Mouse (Mus musculus) stomach, postnatal 0 days (tissue): ENCODE measurements around the gene Cfap69. TPM values are rescaled to one million over a fixed set of nuclear protein-coding genes. Genes with fewer than 3 reads are reported as not detected.

Experiments used
- ATAC-seq: fragments of 200-750 bp; cut with Nextera tagmentation; 2 replicates; pipeline ENCODE4 v1.8.0; 2017; ENCODE audit not compliant: low FRiP score, low TSS enrichment
- DNase-seq: peaks from one replicate; pipeline ENCODE4 v3.0.0-alpha.2; 2016; ENCODE audit warnings: low spot score
- H3K27ac ChIP-seq: fragments of 300-500 bp; sonication (generic); replicated peaks from 2 replicates; pipeline ENCODE4 v1.5.1; 2014; ENCODE audit warnings: mild to moderate bottlenecking, control low read depth
- H3K27me3 ChIP-seq: fragments of 300-500 bp; sonication (generic); 2 replicates; pipeline ENCODE4 v1.6.1; 2014; ENCODE audit warnings: low read length; ENCODE audit not compliant: control insufficient read depth, insufficient read depth
- H3K36me3 ChIP-seq: fragments of 300-500 bp; sonication (generic); 2 replicates; pipeline ENCODE4 v1.6.1; 2014; ENCODE audit warnings: low read length, mixed read lengths; ENCODE audit not compliant: control insufficient read depth, insufficient read depth
- H3K4me1 ChIP-seq: fragments of 300-500 bp; sonication (generic); replicated peaks from 2 replicates; pipeline ENCODE4 v1.6.1; 2014; ENCODE audit warnings: antibody characterized with exemption; ENCODE audit not compliant: control insufficient read depth, insufficient read depth
- H3K4me2 ChIP-seq: fragments of 300-500 bp; sonication (generic); replicated peaks from 2 replicates; pipeline ENCODE4 v1.6.1; 2014; ENCODE audit warnings: low read depth, mild to moderate bottlenecking, control low read depth, moderate library complexity
- H3K4me3 ChIP-seq: fragments of 300-500 bp; sonication (generic); 2 replicates; pipeline ENCODE4 v1.5.1; 2014; ENCODE audit warnings: low read depth, low read length, control low read depth
- H3K9ac ChIP-seq: fragments of 300-500 bp; sonication (generic); 2 replicates; pipeline ENCODE4 v1.6.1; 2014; ENCODE audit warnings: mild to moderate bottlenecking, low read length, control low read depth, mixed read lengths
- H3K9me3 ChIP-seq: fragments of 300-500 bp; sonication (generic); 2 replicates; pipeline ENCODE4 v1.6.1; 2016; ENCODE audit warnings: low read length; ENCODE audit not compliant: control insufficient read depth
- CTCF ChIP-seq: IDR thresholded peaks from 2 replicates; pipeline ENCODE4 v1.5.1; 2016; ENCODE audit warnings: antibody characterized with exemption, low read depth, mild to moderate bottlenecking, moderate library complexity
- EP300 ChIP-seq: optimal IDR thresholded peaks from 2 replicates; pipeline ENCODE3; 2016; ENCODE audit warnings: antibody characterized with exemption
- WGBS: fragments of 180-500 bp; shearing (Covaris S2); extraction: QIAGEN DNeasy Blood & Tissue Kit; methylation state at CpG from one replicate; pipeline ENCODE4 v1.1.7; 2014; 5-methylcytosine and 5-hydroxymethylcytosine counted together
- polyA plus RNA-seq: library from polyadenylated mRNA; unstranded; fragments of >200 nt; fragmentation: Nextera tagmentation; extraction: Ambion mirVana; gene quantifications from 2 replicates; pipeline ENCODE4 v1.2.1, GENCODE M21; 2015

Gene Cfap69
- polyA plus RNA-seq, 1 experiment from 2014 or later, result 7.2 TPM

- TF ChIP-seq EP300, result no peak
- peak; percentile 74 for TF ChIP-seq CTCF
- no peak for ATAC-seq
- H3K36me3 ChIP-seq, result no peaks in the 10 kb centered on the region
- no peak overlapping the region for H3K4me2 ChIP-seq
- H3K9ac ChIP-seq, result no peak overlapping the region
- no peak for DNase-seq
- 2% methylated on average over 1 of the region's 1 CpGs for WGBS
- no peaks in the 10 kb centered on the region for H3K4me1 ChIP-seq
- H3K27me3 ChIP-seq, result no peaks in the 10 kb centered on the region
- H3K27ac ChIP-seq, result no peak overlapping the region
- H3K4me3 ChIP-seq, result no peak overlapping the region
- no peaks in the 10 kb centered on the region for H3K9me3 ChIP-seq
Measured at GRCm38 (mm10) chr5:5646173-5646572, 17.9 kb downstream of the Cfap69 start.

- no peak overlapping the region for H3K9ac ChIP-seq
- H3K9me3 ChIP-seq, result no peaks in the 10 kb centered on the region
- H3K4me2 ChIP-seq, result no peak overlapping the region
- ATAC-seq (no peak), DNase-seq (no peak)
- no peak overlapping the region for H3K27ac ChIP-seq
- no peaks in the 10 kb centered on the region for H3K27me3 ChIP-seq
- WGBS, result 47% methylated on average over 2 of the region's 2 CpGs
- H3K4me1 ChIP-seq, result no peaks in the 10 kb centered on the region
- no peak overlapping the region for H3K4me3 ChIP-seq
- H3K36me3 ChIP-seq, result no peaks in the 10 kb centered on the region
- TF ChIP-seq EP300 (no peak), CTCF (no peak)
Measured at GRCm38 (mm10) chr5:5638496-5638895, 25.5 kb downstream of the Cfap69 start.

- no peak for DNase-seq
- 67% methylated on average over 3 of the region's 3 CpGs for WGBS
- H3K9ac ChIP-seq, result no peak overlapping the region
- no peak overlapping the region for H3K27ac ChIP-seq
- H3K4me2 ChIP-seq, result no peak overlapping the region
- no peaks in the 10 kb centered on the region for H3K9me3 ChIP-seq
- no peaks in the 10 kb centered on the region for H3K27me3 ChIP-seq
- H3K36me3 ChIP-seq, result no peaks in the 10 kb centered on the region
- H3K4me1 ChIP-seq, result no peaks in the 10 kb centered on the region
- TF ChIP-seq CTCF, result no peak
- no peak for TF ChIP-seq EP300
- no peak for ATAC-seq
- H3K4me3 ChIP-seq, result no peak overlapping the region
Measured at GRCm38 (mm10) chr5:5625491-5625890, 38.5 kb downstream of the Cfap69 start.

- Histone ChIP-seq H3K9me3 (no peaks in the 10 kb centered on the region), H3K4me3 (no peak overlapping the region), H3K27ac (no peak overlapping the region), H3K36me3 (no peaks in the 10 kb centered on the region), H3K27me3 (no peaks in the 10 kb centered on the region), H3K4me1 (no peaks in the 10 kb centered on the region), H3K4me2 (no peak overlapping the region), H3K9ac (no peak overlapping the region)
- DNase-seq (no peak), ATAC-seq (no peak)
- TF ChIP-seq EP300, result no peak
- no peak for TF ChIP-seq CTCF
- WGBS, result 62% methylated on average over 4 of the region's 4 CpGs
Measured at GRCm38 (mm10) chr5:5618329-5618728, 45.7 kb downstream of the Cfap69 start.

- Histone ChIP-seq H3K4me2 (no peak overlapping the region), H3K9me3 (no peaks in the 10 kb centered on the region)
- WGBS, result 53% methylated on average over 3 of the region's 3 CpGs
Measured at GRCm38 (mm10) chr5:5610540-5610939, 53.5 kb downstream of the Cfap69 start.

GRCm38 (mm10) chr5:5587686-5588085 is 76.4 kb downstream of the Cfap69 start:
- Histone ChIP-seq H3K4me3 (no peak overlapping the region), H3K36me3 (no peaks in the 10 kb centered on the region), H3K4me2 (no peak overlapping the region), H3K27me3 (no peaks in the 10 kb centered on the region), H3K27ac (no peak overlapping the region), H3K4me1 (no peaks in the 10 kb centered on the region), H3K9me3 (no peaks in the 10 kb centered on the region), H3K9ac (no peak overlapping the region)
- ATAC-seq, result no peak
- TF ChIP-seq CTCF (no peak), EP300 (no peak)
- 86% methylated on average over 3 of the region's 3 CpGs for WGBS
- no peak for DNase-seq

More at GRCm38 (mm10) chr5:5610540-5610939, 53.5 kb downstream of the Cfap69 start:
- TF ChIP-seq CTCF, result no peak
- TF ChIP-seq EP300, result no peak
- DNase-seq (no peak), ATAC-seq (no peak)
- no peak overlapping the region for H3K27ac ChIP-seq
- H3K9ac ChIP-seq, result no peak overlapping the region
- no peaks in the 10 kb centered on the region for H3K36me3 ChIP-seq
- no peaks in the 10 kb centered on the region for H3K4me1 ChIP-seq
- H3K27me3 ChIP-seq, result no peaks in the 10 kb centered on the region
- no peak overlapping the region for H3K4me3 ChIP-seq
